Mouse (Mus musculus) lung, adult 2 months (tissue): ENCODE results near the gene Gm28308.

Experiments used
- CTCF ChIP-seq: fragments of 200-500 bp; IDR thresholded peaks from 2 replicates; pipeline ENCODE4 v1.5.1; 2011; ENCODE audit warnings: mild to moderate bottlenecking, low read length, control low read depth; ENCODE audit not compliant: insufficient read depth
- POLR2A ChIP-seq: fragments of 200-500 bp; IDR thresholded peaks from 2 replicates; pipeline ENCODE4 v1.6.1; 2011; ENCODE audit warnings: low read depth, mild to moderate bottlenecking, control low read depth, low read length, borderline replicate concordance; ENCODE audit errors: extremely low read depth

DNA sequence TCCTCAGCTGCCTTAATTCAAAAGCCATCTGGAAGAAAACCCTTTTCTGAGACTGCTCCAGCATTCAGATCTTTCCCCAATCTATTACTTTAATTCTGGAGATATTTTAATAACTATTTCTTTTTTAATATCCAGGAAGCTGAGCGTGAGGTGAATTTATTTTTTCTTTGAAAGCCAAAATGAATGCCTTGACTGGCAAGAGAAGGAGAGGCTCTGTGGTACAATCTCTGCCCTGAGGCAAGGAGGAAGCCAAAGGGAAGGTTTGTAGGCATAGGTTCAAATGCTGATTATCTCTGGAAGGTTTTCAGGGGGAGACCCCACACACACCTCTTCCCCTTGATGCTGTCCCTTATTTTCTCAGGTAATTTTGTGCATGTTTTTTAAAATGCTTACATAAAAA is 46.0 kb downstream of the Gm28308 start:
- TF ChIP-seq POLR2A = no peak
- TF ChIP-seq CTCF = no peak
